18 mouse cellular contexts compared by ENCODE assay signal in the genomic region with DNA sequence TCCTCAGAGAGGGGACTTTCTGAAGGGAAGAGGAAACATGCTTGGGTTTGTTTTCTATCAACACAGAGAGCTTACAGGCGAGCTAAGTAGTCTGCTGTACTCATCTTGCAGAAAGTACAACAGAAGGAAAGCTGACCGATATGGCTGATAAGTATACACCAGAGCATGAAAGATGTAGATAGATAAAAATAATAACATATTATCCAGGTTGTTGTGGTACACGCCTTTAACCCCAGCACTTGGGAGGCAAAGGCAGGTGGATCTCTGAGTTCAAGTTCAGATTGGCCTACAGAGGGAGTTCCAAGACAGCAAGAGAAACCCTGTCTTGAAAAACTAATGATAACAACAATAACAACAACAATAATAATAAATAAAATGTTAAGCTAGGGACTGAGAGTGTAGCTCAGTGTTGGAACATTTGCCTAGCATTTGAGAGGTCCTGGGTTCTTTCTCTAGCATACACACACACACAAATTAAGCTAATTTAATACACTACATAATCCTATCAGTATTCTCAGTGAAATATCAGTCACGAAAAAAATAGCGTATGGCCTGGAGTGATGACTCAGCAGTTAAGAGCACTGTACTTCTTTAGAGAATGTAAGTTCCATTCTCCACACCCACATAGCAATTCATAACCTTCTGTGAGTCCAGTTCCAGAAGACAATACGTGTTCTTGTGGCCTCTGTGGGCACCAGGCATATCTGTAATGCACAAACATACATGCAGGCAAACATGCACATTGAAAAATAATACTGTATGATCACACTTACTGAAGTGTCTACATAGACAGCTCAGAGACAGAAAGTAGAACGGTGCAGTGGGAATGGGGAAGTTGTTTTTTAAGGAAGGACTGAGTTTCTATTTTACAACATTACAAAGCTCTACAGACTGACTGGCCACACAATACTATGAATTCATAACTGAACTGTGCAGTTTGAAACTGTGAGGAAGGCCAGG. TPM values are rescaled to one million over a fixed set of nuclear protein-coding genes. Genes with fewer than 3 reads are reported as not detected.
DNase-seq lines count a peak whose midpoint lies in the region; ATAC-seq and TF ChIP-seq lines count a peak whose summit lies in the region.
"Had no signal": no experiment of that assay in that cellular context is flagged by ENCODE, and none has a peak within 500 bp of the region (broad histone marks: within the 10 kb centered on the region; RNA-seq: fewer than 3 reads in every experiment).

No protein-coding gene starts in this region.

- TF ChIP-seq POLR2A in embryonic fibroblast, embryonic 13.5 days (IDR thresholded peaks at IDR 0.05; ENCODE audit: low read depth, low read length): no peak

- 0 out of 2 replicates have a peak, but pooled peaks have one; percentile 2 for TF ChIP-seq CTCF in heart, postnatal 0 days (IDR thresholded peaks at IDR 0.05; ENCODE audit: low read depth)
- TF ChIP-seq CTCF in embryonic fibroblast, embryonic 13.5 days (IDR thresholded peaks at IDR 0.05; ENCODE audit: borderline replicate concordance, insufficient read depth, low read length): no peak

- H3K4me3 ChIP-seq in heart, postnatal 0 days (ENCODE audit: low read depth, low read length): no peak overlapping the region
- H3K4me3 ChIP-seq in embryonic fibroblast, embryonic 13.5 days (ENCODE audit: insufficient read depth, low read length): no peak overlapping the region
- H3K4me3 ChIP-seq in hindbrain, embryonic 12.5 days: no peak overlapping the region
- H3K4me3 ChIP-seq: erythroblast, embryonic 14.5 days; stomach, embryonic 15.5 days had no signal

- no peak for DNase-seq in heart, postnatal 0 days (ENCODE audit: low spot score)
- no peak for DNase-seq in heart, postnatal 4 days
- DNase-seq in B cell, adult 2 months: peak; percentile 42 to 44
- DNase-seq in left cerebral cortex, postnatal 14 days (ENCODE audit: low spot score in 2 of 2): no peak
- no peak for DNase-seq in urinary bladder, postnatal 10 days (ENCODE audit: low spot score)
- DNase-seq: gastrocnemius, postnatal 36 days; kidney, adult 8-10 months; lung, postnatal 36 days; thymus, postnatal 14 days had no signal

- no peaks in the 10 kb centered on the region for H3K27me3 ChIP-seq in heart, postnatal 0 days (ENCODE audit: control insufficient read depth, insufficient read depth, low read length)
- no peaks in the 10 kb centered on the region for H3K27me3 ChIP-seq in hindbrain, embryonic 12.5 days
- H3K27me3 ChIP-seq: stomach, embryonic 15.5 days had no signal

- no peaks in the 10 kb centered on the region for H3K9me3 ChIP-seq in heart, postnatal 0 days (replicated peaks; ENCODE audit: control insufficient read depth, low read length)
- H3K9me3 ChIP-seq in hindbrain, embryonic 12.5 days (replicated peaks): no peaks in the 10 kb centered on the region
- H3K9me3 ChIP-seq: stomach, embryonic 15.5 days had no signal

- no peak overlapping the region for H3K27ac ChIP-seq in heart, postnatal 0 days (ENCODE audit: low read depth)
- H3K27ac ChIP-seq in embryonic fibroblast, embryonic 13.5 days (ENCODE audit: insufficient read depth, low read length): peak overlapping the region; percentile 16; the same call in 1 of the 2 replicates
- H3K27ac ChIP-seq in hindbrain, embryonic 12.5 days: no peak overlapping the region
- H3K27ac ChIP-seq: hindbrain, embryonic 14.5 days; stomach, embryonic 15.5 days had no signal

- H3K4me1 ChIP-seq in heart, postnatal 0 days (ENCODE audit: control insufficient read depth, insufficient read depth): peaks cover 17% of the 10 kb centered on the region
- no peaks in the 10 kb centered on the region for H3K4me1 ChIP-seq in embryonic fibroblast, embryonic 13.5 days (ENCODE audit: control insufficient read depth, insufficient read depth, low read length)
- H3K4me1 ChIP-seq in hindbrain, embryonic 12.5 days: peaks cover 28% of the 10 kb centered on the region

- no peak for TF ChIP-seq EP300 in heart, postnatal 0 days (IDR thresholded peaks at IDR 0.05; ENCODE audit: low read depth)

- peaks cover 9% of the 10 kb centered on the region for H3K36me3 ChIP-seq in heart, postnatal 0 days (replicated peaks; ENCODE audit: control insufficient read depth, insufficient read depth, low read length)
- H3K36me3 ChIP-seq in hindbrain, embryonic 12.5 days: peaks cover 6% of the 10 kb centered on the region

- intact Hi-C loops in left cerebral cortex, postnatal 14 days (cut with DNase I): no loop called here

- H3K4me2 ChIP-seq in heart, postnatal 0 days (ENCODE audit: low read depth, low read length): no peak overlapping the region
- H3K4me2 ChIP-seq in hindbrain, embryonic 12.5 days (replicated peaks): no peak overlapping the region

- no peak for ATAC-seq in heart, postnatal 0 days (ENCODE audit: insufficient read depth, low read depth)
- 0 out of 2 replicates have a peak, but pooled peaks have one; percentile 13 for ATAC-seq in monocyte, adult 5-6 weeks (replicated peaks; ENCODE audit: insufficient number of reproducible peaks, low FRiP score, low TSS enrichment, poor library complexity, severe bottlenecking)
- ATAC-seq in hindbrain, embryonic 12.5 days (ENCODE audit: low FRiP score): no peak

- no peak overlapping the region for H3K9ac ChIP-seq in heart, postnatal 0 days (replicated peaks; ENCODE audit: low read depth, low read length)
- no peak overlapping the region for H3K9ac ChIP-seq in hindbrain, embryonic 12.5 days
- H3K9ac ChIP-seq: hindbrain, embryonic 14.5 days; stomach, embryonic 15.5 days had no signal

- 75% methylated on average over 7 of the region's 7 CpGs for WGBS in heart, postnatal 0 days
- WGBS in hindbrain, embryonic 12.5 days: 84% methylated on average over 7 of the region's 7 CpGs

RNA-seq across cellular contexts. Expression of a gene that starts 3.0 kb away (rescaled TPM):
- 21.4 and 23.8 TPM in 2 replicates for total RNA-seq in heart, postnatal 0 days (2014; rRNA removed; ENCODE audit: low replicate concordance)
- polyA plus RNA-seq in heart, postnatal 0 days (2015; fragmentation: Nextera tagmentation; extraction: Ambion mirVana): 61.7 and 66.2 TPM in 2 replicates
- 10 to 100 TPM; 54.6 to 55.7 TPM for total RNA-seq in heart, postnatal 4 days (2021)
- 63.9 and 72.7 TPM in 2 replicates for polyA plus RNA-seq in embryonic fibroblast, embryonic 13.5 days (2011; ENCODE audit: insufficient read length, low read depth, missing spikeins)
- total RNA-seq in monocyte, adult 5-6 weeks (2017): 94.2 to 132 TPM (median 124 TPM) in 3 replicates
- total RNA-seq in left cerebral cortex, postnatal 14 days (2021): 10 to 100 TPM; 83.4 to 94.1 TPM
- 68.8 and 71.3 TPM in 2 replicates for polyA plus RNA-seq in hindbrain, embryonic 12.5 days (2016; fragmentation: Nextera tagmentation; extraction: Ambion mirVana)

RNA-seq across cellular contexts. Expression of a gene that starts 16.9 kb away (rescaled TPM):
- not detected in 2 replicates for total RNA-seq in heart, postnatal 0 days (2014; rRNA removed; ENCODE audit: low replicate concordance)
- 0.03 TPM in 2 replicates for polyA plus RNA-seq in heart, postnatal 0 days (2015; fragmentation: Nextera tagmentation; extraction: Ambion mirVana)
- under 1 TPM in 1 of 2 experiments, not detected in 1; 0.07 TPM for total RNA-seq in heart, postnatal 4 days (2021)
- not detected in 2 replicates for polyA plus RNA-seq in embryonic fibroblast, embryonic 13.5 days (2011; ENCODE audit: insufficient read length, low read depth, missing spikeins)
- total RNA-seq in monocyte, adult 5-6 weeks (2017): 0.29 to 0.43 TPM in 2 of 3 replicates, not detected in the other
- total RNA-seq in left cerebral cortex, postnatal 14 days (2021): not detected
- polyA plus RNA-seq in hindbrain, embryonic 12.5 days (2016; fragmentation: Nextera tagmentation; extraction: Ambion mirVana): 0.05 TPM in 1 of 2 replicates, not detected in the other
- total RNA-seq: adrenal gland, adult 18-20 months; gastrocnemius, postnatal 36 days; layer of hippocampus, adult 18-20 months had no signal
- polyA plus RNA-seq: heart, embryonic 14.5 days; hindbrain, embryonic 14.5 days; stomach, embryonic 15.5 days had no signal

RNA-seq across cellular contexts. Expression of a gene that starts 21.1 kb away (rescaled TPM):
- total RNA-seq in heart, postnatal 0 days (2014; rRNA removed; ENCODE audit: low replicate concordance): not detected in 2 replicates
- 0.07 and 0.11 TPM in 2 replicates for polyA plus RNA-seq in heart, postnatal 0 days (2015; fragmentation: Nextera tagmentation; extraction: Ambion mirVana)
- under 1 TPM in 1 of 2 experiments, not detected in 1; 0.18 TPM for total RNA-seq in heart, postnatal 4 days (2021)
- not detected in 2 replicates for polyA plus RNA-seq in embryonic fibroblast, embryonic 13.5 days (2011; ENCODE audit: insufficient read length, low read depth, missing spikeins)
- total RNA-seq in monocyte, adult 5-6 weeks (2017): not detected in 3 replicates
- total RNA-seq in left cerebral cortex, postnatal 14 days (2021): under 1 TPM; 0.11 to 0.23 TPM
- polyA plus RNA-seq in hindbrain, embryonic 12.5 days (2016; fragmentation: Nextera tagmentation; extraction: Ambion mirVana): 0.16 and 0.39 TPM in 2 replicates
- total RNA-seq: gastrocnemius, postnatal 36 days had no signal
- polyA plus RNA-seq: heart, embryonic 14.5 days had no signal

RNA-seq across cellular contexts. Expression of a gene that starts 22.9 kb away (rescaled TPM):
- total RNA-seq in heart, postnatal 0 days (2014; rRNA removed; ENCODE audit: low replicate concordance): 26.2 and 47.3 TPM in 2 replicates
- 17.9 and 21.9 TPM in 2 replicates for polyA plus RNA-seq in heart, postnatal 0 days (2015; fragmentation: Nextera tagmentation; extraction: Ambion mirVana)
- total RNA-seq in heart, postnatal 4 days (2021): 10 to 100 TPM; 41.8 to 42.9 TPM
- polyA plus RNA-seq in embryonic fibroblast, embryonic 13.5 days (2011; ENCODE audit: insufficient read length, low read depth, missing spikeins): 14.5 and 19.5 TPM in 2 replicates
- total RNA-seq in monocyte, adult 5-6 weeks (2017): 127 to 142 TPM (median 137 TPM) in 3 replicates
- 100 to 1,000 TPM; 225 to 226 TPM for total RNA-seq in left cerebral cortex, postnatal 14 days (2021)
- 19.6 and 24.4 TPM in 2 replicates for polyA plus RNA-seq in hindbrain, embryonic 12.5 days (2016; fragmentation: Nextera tagmentation; extraction: Ambion mirVana)

RNA-seq across cellular contexts. Expression of a gene that starts 25.7 kb away (rescaled TPM):
- 63.2 and 67.3 TPM in 2 replicates for total RNA-seq in heart, postnatal 0 days (2014; rRNA removed; ENCODE audit: low replicate concordance)
- 46.8 and 59.6 TPM in 2 replicates for polyA plus RNA-seq in heart, postnatal 0 days (2015; fragmentation: Nextera tagmentation; extraction: Ambion mirVana)
- total RNA-seq in heart, postnatal 4 days (2021): 10 to 100 TPM; 22.4 to 23.6 TPM
- polyA plus RNA-seq in embryonic fibroblast, embryonic 13.5 days (2011; ENCODE audit: insufficient read length, low read depth, missing spikeins): 25.1 and 32.1 TPM in 2 replicates
- total RNA-seq in monocyte, adult 5-6 weeks (2017): 77.3 to 120 TPM (median 92.6 TPM) in 3 replicates
- total RNA-seq in left cerebral cortex, postnatal 14 days (2021): 10 to 100 TPM; 26.4 to 26.7 TPM
- 65.6 and 76.9 TPM in 2 replicates for polyA plus RNA-seq in hindbrain, embryonic 12.5 days (2016; fragmentation: Nextera tagmentation; extraction: Ambion mirVana)

Comparison
In these comparisons a context has a peak if more than half of its experiments do, and no peak if none do; other contexts are left out.
1. DNase-seq: peak in B cell, adult 2 months (2 of 2); none in heart, postnatal 0 days (single experiment), heart, postnatal 4 days (single experiment), left cerebral cortex, postnatal 14 days (0 of 2) and urinary bladder, postnatal 10 days (single experiment).